8 mouse cellular contexts compared by ENCODE assay signal in the genomic region with DNA sequence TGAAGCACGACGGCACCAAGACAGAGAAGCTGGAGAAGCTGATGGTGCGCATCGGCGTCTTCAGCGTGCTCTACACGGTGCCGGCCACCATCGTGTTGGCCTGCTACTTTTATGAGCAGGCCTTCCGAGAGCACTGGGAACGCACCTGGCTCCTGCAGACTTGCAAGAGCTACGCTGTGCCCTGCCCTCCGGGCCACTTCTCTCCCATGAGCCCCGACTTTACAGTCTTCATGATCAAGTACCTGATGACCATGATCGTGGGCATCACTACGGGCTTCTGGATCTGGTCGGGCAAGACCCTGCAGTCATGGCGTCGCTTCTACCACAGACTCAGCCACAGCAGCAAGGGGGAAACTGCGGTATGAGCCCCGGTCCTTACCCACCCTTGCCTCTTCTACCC. TPM values are rescaled to one million over a fixed set of nuclear protein-coding genes. Genes with fewer than 3 reads are reported as not detected.
DNase-seq lines count a peak whose midpoint lies in the region; ATAC-seq and TF ChIP-seq lines count a peak whose summit lies in the region.

No protein-coding gene starts in this region.

- peaks cover 15% of the 10 kb centered on the region for H3K27me3 ChIP-seq in heart, embryonic 10.5 days (ENCODE audit: insufficient read depth, poor library complexity, severe bottlenecking)
- no peaks in the 10 kb centered on the region for H3K27me3 ChIP-seq in G1E (ENCODE audit: insufficient read depth, low read length)
- H3K27me3 ChIP-seq in hindbrain, embryonic 10.5 days (ENCODE audit: insufficient read depth, poor library complexity, severe bottlenecking), result no peaks in the 10 kb centered on the region; the same call in 1 of the 2 replicates
- peaks cover 3% of the 10 kb centered on the region for H3K27me3 ChIP-seq in midbrain, embryonic 11.5 days (ENCODE audit: control insufficient read depth, insufficient read depth, low read length)

- H3K4me1 ChIP-seq in heart, embryonic 10.5 days, result peaks cover 49% of the 10 kb centered on the region
- H3K4me1 ChIP-seq in G1E (ENCODE audit: insufficient read depth, low read depth, low read length), result peaks cover 87% of the 10 kb centered on the region
- peaks cover 91% of the 10 kb centered on the region for H3K4me1 ChIP-seq in hindbrain, embryonic 10.5 days (replicated peaks)
- peaks cover 54% of the 10 kb centered on the region for H3K4me1 ChIP-seq in midbrain, embryonic 11.5 days (ENCODE audit: control insufficient read depth, insufficient read depth, low read length)

- peak overlapping the region; percentile 54 for H3K9ac ChIP-seq in midbrain, embryonic 11.5 days (ENCODE audit: low read length)

- H3K36me3 ChIP-seq in heart, embryonic 10.5 days, result no peaks in the 10 kb centered on the region
- H3K36me3 ChIP-seq in G1E (replicated peaks), result peaks cover 62% of the 10 kb centered on the region
- peaks cover 46% of the 10 kb centered on the region for H3K36me3 ChIP-seq in hindbrain, embryonic 10.5 days
- H3K36me3 ChIP-seq in midbrain, embryonic 11.5 days (ENCODE audit: control insufficient read depth, insufficient read depth, low read length), result no peaks in the 10 kb centered on the region

- intact Hi-C loops in heart, postnatal 14 days (cut with DNase I), result loop anchor here (2.0 to 5.0 kb wide), 3 partner anchors 100 to 247 kb away; a partner anchor contains a TSS

- peak overlapping the region; percentile 92 for H3K27ac ChIP-seq in heart, embryonic 10.5 days
- H3K27ac ChIP-seq in hindbrain, embryonic 10.5 days, result peak overlapping the region; percentile 96
- peak overlapping the region; percentile 78 for H3K27ac ChIP-seq in midbrain, embryonic 11.5 days (ENCODE audit: low read depth, low read length)

- peak overlapping the region; percentile 81 for H3K4me3 ChIP-seq in heart, embryonic 10.5 days
- peak overlapping the region; percentile 85 for H3K4me3 ChIP-seq in G1E (ENCODE audit: low read depth, low read length)
- peak overlapping the region; percentile 96 for H3K4me3 ChIP-seq in hindbrain, embryonic 10.5 days
- H3K4me3 ChIP-seq in midbrain, embryonic 11.5 days (ENCODE audit: low read depth, low read length), result peak overlapping the region; percentile 54

- peak overlapping the region; percentile 79 for H3K4me2 ChIP-seq in midbrain, embryonic 11.5 days

- no peak for TF ChIP-seq CTCF in G1E (IDR thresholded peaks at IDR 0.05; ENCODE audit: low read depth, low read length)

- ATAC-seq in G1E (ENCODE audit: extremely low read depth, insufficient number of reproducible peaks, low FRiP score, poor library complexity, severe bottlenecking), result no peak
- ATAC-seq in midbrain, embryonic 11.5 days (ENCODE audit: low FRiP score), result no peak

- 8% methylated on average over 21 of the region's 21 CpGs for WGBS in heart, embryonic 10.5 days
- WGBS in hindbrain, embryonic 10.5 days, result 2% methylated on average over 21 of the region's 21 CpGs
- 5% methylated on average over 21 of the region's 21 CpGs for WGBS in midbrain, embryonic 11.5 days

- no peaks in the 10 kb centered on the region for H3K9me3 ChIP-seq in heart, embryonic 10.5 days
- H3K9me3 ChIP-seq in G1E (replicated peaks), result no peaks in the 10 kb centered on the region
- no peaks in the 10 kb centered on the region for H3K9me3 ChIP-seq in hindbrain, embryonic 10.5 days
- H3K9me3 ChIP-seq in midbrain, embryonic 11.5 days (ENCODE audit: control insufficient read depth, low read length), result no peaks in the 10 kb centered on the region

- DNase-seq in heart, embryonic 10.5 days (ENCODE audit: low spot score), result no peak
- no peak for DNase-seq in heart, postnatal 14 days
- DNase-seq in G1E (ENCODE audit: low spot score), result no peak
- DNase-seq in hindbrain, embryonic 10.5 days (ENCODE audit: low spot score), result no peak
- peak; percentile 95 for DNase-seq in midbrain, embryonic 11.5 days (ENCODE audit: low spot score, missing footprints)
- DNase-seq in left cerebral cortex, adult 8-10 months (ENCODE audit: low spot score in 2 of 2), result no peak
- no peak for DNase-seq in layer of hippocampus, adult 9-11 months
- DNase-seq in embryo, embryonic 9.5 days (ENCODE audit: extremely low spot score), result no peak

RNA-seq across cellular contexts. Expression of a gene that starts 2.1 kb away (rescaled TPM):
- polyA plus RNA-seq in heart, embryonic 10.5 days (2016; fragmentation: Nextera tagmentation; extraction: Ambion mirVana), result 4.2 and 13.0 TPM in 2 replicates
- total RNA-seq in heart, postnatal 14 days (2021), result 1 to 10 TPM; 4.7 to 6.4 TPM
- total RNA-seq in G1E (2014; fragmentation: Nextera tagmentation), result 84.4 and 84.8 TPM in 2 replicates
- total RNA-seq in G1E (2017), result 54.1 and 55.7 TPM in 2 replicates
- polyA plus RNA-seq in G1E (2012), result 58.7 and 65.9 TPM in 2 replicates
- polyA plus RNA-seq in hindbrain, embryonic 10.5 days (2016; fragmentation: Nextera tagmentation; extraction: Ambion mirVana), result 14.4 and 16.1 TPM in 2 replicates
- polyA plus RNA-seq in midbrain, embryonic 11.5 days (2014; fragmentation: Nextera tagmentation; extraction: Ambion mirVana), result 5.3 and 6.3 TPM in 2 replicates
- 1 to 10 TPM; 7.7 to 9.5 (median 8.2) TPM for total RNA-seq in left cerebral cortex, adult 8-10 months (2022)

RNA-seq across cellular contexts. Expression of a gene that starts 31.8 kb away (rescaled TPM):
- 0.16 TPM in 1 of 2 replicates, not detected in the other for polyA plus RNA-seq in heart, embryonic 10.5 days (2016; fragmentation: Nextera tagmentation; extraction: Ambion mirVana)
- total RNA-seq in heart, postnatal 14 days (2021), result under 1 TPM; 0.29 to 0.79 TPM
- not detected in 2 replicates for total RNA-seq in G1E (2014; fragmentation: Nextera tagmentation)
- 3.7 and 6.7 TPM in 2 replicates for total RNA-seq in G1E (2017)
- polyA plus RNA-seq in G1E (2012), result 0.05 and 0.07 TPM in 2 replicates
- 9.0 TPM in 2 replicates for polyA plus RNA-seq in hindbrain, embryonic 10.5 days (2016; fragmentation: Nextera tagmentation; extraction: Ambion mirVana)
- polyA plus RNA-seq in midbrain, embryonic 11.5 days (2014; fragmentation: Nextera tagmentation; extraction: Ambion mirVana), result 7.0 and 7.1 TPM in 2 replicates
- 10 to 100 TPM; 12.9 to 22.4 (median 17.3) TPM for total RNA-seq in left cerebral cortex, adult 8-10 months (2022)
